Mouse (Mus musculus): ENCODE measurements around the gene 1810065E05Rik.

The 1810065E05Rik gene

DNA sequence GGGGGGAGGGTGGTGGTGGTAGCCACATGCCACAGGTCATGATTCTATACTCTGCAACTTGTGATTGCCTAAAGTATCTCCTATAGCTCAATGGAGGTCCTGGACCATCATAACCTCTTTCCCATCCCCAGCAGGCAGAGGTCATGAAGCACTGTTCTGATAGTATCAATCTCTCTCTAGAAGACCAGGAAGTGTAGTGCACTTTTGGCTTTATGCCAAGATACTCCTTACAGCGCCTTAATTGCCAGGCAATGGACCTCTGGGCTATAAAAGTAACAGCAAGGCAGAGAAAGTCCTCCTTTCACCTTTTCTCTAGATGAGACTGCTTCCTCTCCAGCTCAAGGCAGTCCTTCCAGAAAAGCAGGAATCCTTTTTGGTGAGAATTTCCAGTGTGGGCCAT lies at the start of gene 1810065E05Rik:
TSS of gene 1810065E05Rik (plus strand) at position 297 of the 400 bp plus-strand sequence.
- DNase-seq (ENCODE audit: low read depth, low spot score) = no peak

DNA sequence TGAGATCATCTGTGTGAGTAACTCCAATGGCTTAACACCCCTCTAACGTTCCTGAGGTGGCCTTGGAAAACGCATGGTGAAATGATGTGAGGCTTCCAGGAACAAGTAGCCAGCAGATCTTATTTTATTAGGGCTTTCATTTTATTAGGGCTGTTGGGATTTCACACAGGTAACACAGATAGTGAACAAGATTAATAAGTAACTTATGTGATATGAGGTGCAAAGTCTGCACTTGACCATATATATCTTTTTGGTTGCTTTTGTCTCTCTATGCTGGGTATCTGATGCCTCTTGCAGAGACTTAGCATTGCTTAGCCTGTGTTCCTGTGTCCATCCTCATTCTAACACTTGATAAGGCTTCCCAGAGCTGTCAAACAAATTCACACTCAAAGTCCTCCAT lies 43.6 kb upstream of the 1810065E05Rik start:
- no peak for DNase-seq (ENCODE audit: low read depth, low spot score)

GRCm38 (mm10) chr11:58377686-58378085 lies 43.2 kb upstream of the 1810065E05Rik start:
- no peak for DNase-seq (ENCODE audit: low read depth, low spot score)

GRCm38 (mm10) chr11:58378763-58379278 lies 42.1 kb upstream of the 1810065E05Rik start, which contains the start of gene Lypd8:
Gene Lypd8, plus strand, starts transcription at chr11:58379043.
- DNase-seq (ENCODE audit: low read depth, low spot score) = no peak

DNA sequence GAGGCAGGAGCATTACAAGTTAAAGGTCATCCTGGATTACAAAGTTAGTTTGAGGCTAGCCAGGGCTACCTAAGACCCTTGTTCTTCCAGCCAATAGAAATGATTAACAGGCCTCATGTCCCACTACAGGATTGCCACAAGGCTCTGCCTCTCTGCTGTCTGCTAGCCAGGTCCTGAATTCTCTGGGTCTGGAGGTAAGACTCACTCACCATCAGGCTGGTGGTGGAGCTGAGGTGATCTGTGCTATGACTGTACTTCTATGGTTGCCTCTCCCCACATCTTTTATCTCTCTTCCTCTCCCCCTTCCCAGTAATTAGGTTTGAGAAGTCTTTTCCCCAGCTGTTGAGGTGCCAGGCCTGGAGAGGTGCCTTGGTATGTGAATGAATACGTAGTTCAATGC lies 41.4 kb upstream of the 1810065E05Rik start:
- DNase-seq (ENCODE audit: low read depth, low spot score) = no peak

- DNase-seq (ENCODE audit: low read depth, low spot score) = no peak
Observed at GRCm38 (mm10) chr11:58382471-58382870, 38.4 kb upstream of the 1810065E05Rik start.

- no peak for DNase-seq (ENCODE audit: low read depth, low spot score)
Observed at GRCm38 (mm10) chr11:58399985-58400645, 20.8 kb upstream of the 1810065E05Rik start.

DNA sequence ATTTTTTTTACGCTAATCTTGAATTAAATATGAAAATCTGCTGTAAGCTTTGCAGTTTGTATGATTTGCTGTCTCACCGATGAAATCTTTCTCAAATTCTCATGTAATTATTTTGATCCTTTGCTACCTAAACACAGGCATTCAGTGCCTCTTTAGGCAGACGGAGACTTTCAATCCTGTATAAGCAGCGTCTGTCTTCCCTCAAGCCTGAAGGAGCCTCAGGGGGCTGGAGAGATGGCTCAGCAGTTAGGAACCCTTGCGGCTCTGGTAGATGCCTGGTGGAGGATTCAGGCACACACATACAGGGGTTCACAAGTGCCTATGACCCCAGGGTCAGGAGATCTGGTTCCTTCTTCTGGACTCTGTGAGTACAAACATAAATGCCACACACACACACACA lies 20.3 kb upstream of the 1810065E05Rik start:
- no peak for DNase-seq (ENCODE audit: low read depth, low spot score)

DNA sequence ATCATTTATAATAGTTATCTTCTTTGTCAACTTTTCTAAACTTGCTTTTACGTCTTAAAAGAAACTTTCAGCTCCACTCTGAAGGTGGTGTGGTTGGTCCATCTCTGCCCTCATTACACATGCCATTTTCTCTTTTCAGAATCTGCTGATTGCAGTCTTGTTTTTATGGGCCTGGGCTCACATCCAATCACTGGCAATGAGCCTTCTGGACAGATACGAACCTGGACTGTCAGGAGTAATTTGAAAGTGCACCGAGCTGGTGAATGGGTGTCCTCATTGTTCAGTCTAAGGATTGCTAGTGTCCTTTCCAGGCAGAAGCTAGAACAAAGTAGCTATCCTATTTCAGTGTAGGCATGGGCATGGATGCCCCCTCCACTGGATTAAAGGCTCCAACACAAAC lies 12.8 kb upstream of the 1810065E05Rik start:
- DNase-seq (ENCODE audit: low read depth, low spot score) = no peak

DNA sequence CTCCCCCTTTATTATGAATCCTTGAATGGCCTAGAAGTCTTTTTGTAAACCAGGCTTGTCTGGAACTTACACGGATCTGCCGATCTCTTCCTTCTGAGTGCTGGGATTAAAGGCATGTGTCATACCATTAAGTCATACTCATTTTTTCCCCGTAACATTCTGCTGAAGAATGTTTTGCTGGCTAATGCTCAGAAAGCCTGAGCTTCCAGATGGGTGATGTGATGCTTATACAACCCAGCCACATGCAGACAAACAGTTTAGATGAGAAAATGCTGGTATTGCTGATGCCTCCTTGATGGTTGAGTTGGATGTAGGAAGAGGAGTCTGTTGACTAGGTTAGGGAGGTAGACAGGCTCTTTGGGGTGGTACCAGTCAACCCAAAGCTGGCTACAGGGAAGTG lies 2.6 kb upstream of the 1810065E05Rik start:
- DNase-seq (ENCODE audit: low read depth, low spot score) = no peak

- DNase-seq (ENCODE audit: low read depth, low spot score) = no peak
Observed at GRCm38 (mm10) chr11:58432259-58432658, 11.3 kb downstream of the 1810065E05Rik start, which contains the start of gene Gm12253. Gene Gm12253, plus strand, starts transcription at chr11:58432559.

- peak; percentile 22 for DNase-seq (ENCODE audit: low read depth, low spot score)
Observed at GRCm38 (mm10) chr11:58437866-58438265, 17.0 kb downstream of the 1810065E05Rik start.

DNA sequence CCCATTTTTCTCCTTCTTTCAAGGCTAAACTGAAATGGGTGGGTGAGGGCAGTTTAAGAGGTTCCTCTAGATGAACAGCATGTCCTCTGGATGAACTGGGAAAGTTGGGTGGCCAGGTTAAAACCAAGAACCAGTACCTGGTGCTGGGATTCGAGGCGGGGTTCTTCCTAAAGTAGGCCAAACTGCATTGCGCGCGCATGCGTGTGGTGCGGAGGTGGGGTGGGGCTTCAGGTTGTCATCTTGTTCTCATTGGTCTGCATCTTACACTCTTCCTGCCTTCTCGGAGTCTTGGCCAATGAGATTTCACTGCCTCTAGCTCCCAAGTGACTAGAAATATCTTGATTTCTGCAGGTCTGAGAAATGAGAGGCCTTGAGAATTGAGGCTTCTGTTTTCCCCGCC lies 31.8 kb downstream of the 1810065E05Rik start, which contains the start of gene Lypd9:
TSS of gene Lypd9 (minus strand) at position 165 of the 400 bp plus-strand sequence.
- DNase-seq (ENCODE audit: low read depth, low spot score) = no peak

GRCm38 (mm10) chr11:58453592-58453991 lies 32.7 kb downstream of the 1810065E05Rik start:
- DNase-seq (ENCODE audit: low read depth, low spot score) = peak; percentile 47

- DNase-seq (ENCODE audit: low read depth, low spot score) = no peak
Observed at GRCm38 (mm10) chr11:58462170-58462569, 41.3 kb downstream of the 1810065E05Rik start, which contains the start of gene Olfr30. Gene Olfr30, minus strand, starts transcription at chr11:58462270.

Data from mesoderm, embryonic 11.5 days (tissue).